Mouse (Mus musculus) embryonic facial prominence, embryonic 15.5 days (tissue): Measurements from ENCODE around the gene Gm36864. TPM values are rescaled to one million over a fixed set of nuclear protein-coding genes. Genes with fewer than 3 reads are reported as not detected.

Experiments used
- ATAC-seq: fragments of 200-750 bp; cut with Nextera tagmentation; 2 replicates; pipeline ENCODE4 v1.8.0; 2017; ENCODE audit warnings: low read depth, moderate TSS enrichment; ENCODE audit not compliant: insufficient number of reproducible peaks, low FRiP score, low TSS enrichment
- H3K27ac ChIP-seq: fragments of 300-500 bp; sonication (generic); replicated peaks from 2 replicates; pipeline ENCODE4 v1.5.1; 2015; ENCODE audit warnings: mild to moderate bottlenecking, inconsistent platforms
- H3K27me3 ChIP-seq: fragments of 300-500 bp; sonication (generic); 2 replicates; pipeline ENCODE4 v1.6.1; 2015; ENCODE audit warnings: inconsistent platforms
- H3K36me3 ChIP-seq: fragments of 300-500 bp; sonication (generic); 2 replicates; pipeline ENCODE4 v1.6.1; 2015; ENCODE audit warnings: mild to moderate bottlenecking, inconsistent platforms
- H3K4me1 ChIP-seq: fragments of 300-500 bp; sonication (generic); 2 replicates; pipeline ENCODE4 v1.6.1; 2015; ENCODE audit warnings: inconsistent platforms
- H3K4me2 ChIP-seq: fragments of 300-500 bp; sonication (generic); replicated peaks from 2 replicates; pipeline ENCODE4 v1.6.1; 2015; ENCODE audit warnings: mild to moderate bottlenecking, inconsistent platforms
- H3K4me3 ChIP-seq: fragments of 300-500 bp; sonication (generic); replicated peaks from 2 replicates; pipeline ENCODE4 v1.5.1; 2015; ENCODE audit warnings: mild to moderate bottlenecking, inconsistent platforms
- H3K9ac ChIP-seq: fragments of 300-500 bp; sonication (generic); 2 replicates; pipeline ENCODE4 v1.6.1; 2015; ENCODE audit warnings: inconsistent platforms
- H3K9me3 ChIP-seq: fragments of 300-500 bp; sonication (generic); replicated peaks from 2 replicates; pipeline ENCODE4 v1.6.1; 2016; ENCODE audit warnings: inconsistent platforms
- WGBS: fragments of 180-500 bp; shearing (Covaris S2); methylation state at CpG from one replicate; pipeline ENCODE4 v1.1.7; 2015; 5-methylcytosine and 5-hydroxymethylcytosine counted together
- polyA plus RNA-seq: library from polyadenylated mRNA; unstranded; fragments of >200 nt; fragmentation: Nextera tagmentation; extraction: Ambion mirVana; gene quantifications from 2 replicates; pipeline ENCODE4 v1.2.1, GENCODE M21; 2015

The Gm36864 gene
- polyA plus RNA-seq, 1 experiment from 2014 or later, result 0.24 TPM

- no peak overlapping the region for H3K9ac ChIP-seq
These were observed 41.3 kb downstream of the Gm36864 start for GRCm38 (mm10) chr7:44277250-44277622.

GRCm38 (mm10) chr7:44280959-44281358 is 45.0 kb downstream of the Gm36864 start:
- no peaks in the 10 kb centered on the region for H3K36me3 ChIP-seq
- WGBS, result 69% methylated on average over 1 of the region's 1 CpGs
- no peak overlapping the region for H3K4me2 ChIP-seq
- H3K27me3 ChIP-seq, result no peaks in the 10 kb centered on the region
- no peak overlapping the region for H3K4me3 ChIP-seq
- H3K9me3 ChIP-seq, result no peaks in the 10 kb centered on the region
- H3K4me1 ChIP-seq, result no peaks in the 10 kb centered on the region
- no peak overlapping the region for H3K9ac ChIP-seq
- no peak overlapping the region for H3K27ac ChIP-seq
- ATAC-seq, result no peak

More at GRCm38 (mm10) chr7:44277250-44277622, 41.3 kb downstream of the Gm36864 start:
- no peak for ATAC-seq
- Histone ChIP-seq H3K27ac (no peak overlapping the region), H3K9me3 (no peaks in the 10 kb centered on the region), H3K27me3 (peaks cover 11% of the 10 kb centered on the region; the same call in 1 of the 2 replicates), H3K4me3 (no peak overlapping the region), H3K4me1 (no peaks in the 10 kb centered on the region), H3K36me3 (no peaks in the 10 kb centered on the region), H3K4me2 (no peak overlapping the region)
- WGBS, result 39% methylated on average over 2 of the region's 2 CpGs

GRCm38 (mm10) chr7:44281586-44281985 is 45.6 kb downstream of the Gm36864 start:
- Histone ChIP-seq H3K4me3 (no peak overlapping the region), H3K4me2 (no peak overlapping the region), H3K4me1 (no peaks in the 10 kb centered on the region), H3K9me3 (0 out of 2 replicates have a peak, but pooled peaks cover under 1% of the 10 kb centered on the region), H3K9ac (no peak overlapping the region), H3K27me3 (no peaks in the 10 kb centered on the region), H3K36me3 (no peaks in the 10 kb centered on the region), H3K27ac (no peak overlapping the region)
- WGBS, result 78% methylated on average over 7 of the region's 7 CpGs
- no peak for ATAC-seq

GRCm38 (mm10) chr7:44287760-44288159 is 51.8 kb downstream of the Gm36864 start:
- no peak overlapping the region for H3K9ac ChIP-seq
- ATAC-seq, result no peak
- 60% methylated on average over 7 of the region's 7 CpGs for WGBS
- H3K36me3 ChIP-seq, result no peaks in the 10 kb centered on the region
- H3K4me3 ChIP-seq, result no peak overlapping the region
- no peaks in the 10 kb centered on the region for H3K27me3 ChIP-seq
- H3K4me2 ChIP-seq, result no peak overlapping the region
- no peak overlapping the region for H3K27ac ChIP-seq
- no peaks in the 10 kb centered on the region for H3K4me1 ChIP-seq
- 0 out of 2 replicates have a peak, but pooled peaks cover 4% of the 10 kb centered on the region for H3K9me3 ChIP-seq

GRCm38 (mm10) chr7:44290986-44291385 is 55.0 kb downstream of the Gm36864 start:
- Histone ChIP-seq H3K36me3 (no peaks in the 10 kb centered on the region), H3K4me2 (no peak overlapping the region), H3K9ac (no peak overlapping the region), H3K9me3 (0 out of 2 replicates have a peak, but pooled peaks cover 7% of the 10 kb centered on the region), H3K27me3 (no peaks in the 10 kb centered on the region), H3K4me3 (no peak overlapping the region), H3K4me1 (no peaks in the 10 kb centered on the region), H3K27ac (no peak overlapping the region)
- no peak for ATAC-seq
- 71% methylated on average over 4 of the region's 4 CpGs for WGBS

- Histone ChIP-seq H3K4me1 (no peaks in the 10 kb centered on the region), H3K9me3 (0 out of 2 replicates have a peak, but pooled peaks cover 7% of the 10 kb centered on the region), H3K4me3 (no peak overlapping the region), H3K27me3 (no peaks in the 10 kb centered on the region), H3K4me2 (no peak overlapping the region), H3K27ac (no peak overlapping the region), H3K9ac (no peak overlapping the region), H3K36me3 (no peaks in the 10 kb centered on the region)
- WGBS, result 51% methylated on average over 4 of the region's 4 CpGs
- no peak for ATAC-seq
These were observed 55.4 kb downstream of the Gm36864 start for GRCm38 (mm10) chr7:44291418-44291817.

Other genes with a start within 250 kb of the Gm36864 start
- gene Klk1b11, start 240.3 kb upstream of the Gm36864 start, polyA plus RNA-seq, result not detected in 2 replicates
- 0.27 and 0.39 TPM in 2 replicates for gene Klk1b26, start 224.0 kb upstream of the Gm36864 start, polyA plus RNA-seq
- gene Klk1b27, start 183.9 kb upstream of the Gm36864 start, polyA plus RNA-seq, result not detected in 2 replicates
- not detected in 2 replicates for gene Klk1b21, start 133.8 kb upstream of the Gm36864 start, polyA plus RNA-seq
- not detected in 2 replicates for gene Klk1b22, start 123.5 kb upstream of the Gm36864 start, polyA plus RNA-seq
- gene Klk1b16, start 99.4 kb upstream of the Gm36864 start, polyA plus RNA-seq, result not detected in 2 replicates
- not detected in 2 replicates for gene Klk1b24, start 47.9 kb upstream of the Gm36864 start, polyA plus RNA-seq
- gene Klk1b3, start 38.0 kb upstream of the Gm36864 start, polyA plus RNA-seq, result not detected in 2 replicates
- not detected in 2 replicates for gene Klk1b4, start 28.7 kb upstream of the Gm36864 start, polyA plus RNA-seq
- not detected in 2 replicates for gene Klk1b5, start 20.2 kb upstream of the Gm36864 start, polyA plus RNA-seq
- gene Klk1, start 10.8 kb upstream of the Gm36864 start, polyA plus RNA-seq, result not detected in 2 replicates
- gene 1700028J19Rik, start 10.5 kb downstream of the Gm36864 start, polyA plus RNA-seq, result 1.1 and 1.3 TPM in 2 replicates
- gene 2410002F23Rik, start 10.5 kb downstream of the Gm36864 start, polyA plus RNA-seq, result 151 and 162 TPM in 2 replicates
- gene Acp4, start 21.2 kb downstream of the Gm36864 start, polyA plus RNA-seq, result 0.23 and 0.30 TPM in 2 replicates
- gene Gm15517, start 25.3 kb downstream of the Gm36864 start, polyA plus RNA-seq, result not detected in 2 replicates
- 26.1 and 28.1 TPM in 2 replicates for gene Clec11a, start 70.7 kb downstream of the Gm36864 start, polyA plus RNA-seq
- gene Shank1, start 74.1 kb downstream of the Gm36864 start, polyA plus RNA-seq, result 3.7 and 6.1 TPM in 2 replicates
- gene Syt3, start 147.9 kb downstream of the Gm36864 start, polyA plus RNA-seq, result 2.7 and 3.4 TPM in 2 replicates
- gene 1700008O03Rik, start 149.6 kb downstream of the Gm36864 start, polyA plus RNA-seq, result 1.4 and 1.5 TPM in 2 replicates
- 1.3 TPM in 2 replicates for gene Lrrc4b, start 192.8 kb downstream of the Gm36864 start, polyA plus RNA-seq
- 0.20 and 0.81 TPM in 2 replicates for gene Aspdh, start 229.2 kb downstream of the Gm36864 start, polyA plus RNA-seq
- gene Josd2, start 231.8 kb downstream of the Gm36864 start, polyA plus RNA-seq, result 121 and 124 TPM in 2 replicates